15 mouse cellular contexts compared by ENCODE assay signal in genomic region chr15:47386881-47387399, GRCm38 (mm10).
DNase-seq lines count a peak whose midpoint lies in the region; ATAC-seq and TF ChIP-seq lines count a peak whose summit lies in the region.
"Had no signal": no experiment of that assay in that cellular context is flagged by ENCODE, and none has a peak within 500 bp of the region (broad histone marks: within the 10 kb centered on the region; RNA-seq: fewer than 3 reads in every experiment).

No protein-coding gene starts in this region.

- no peaks in the 10 kb centered on the region for H3K27me3 ChIP-seq in forebrain, embryonic 13.5 days
- no peaks in the 10 kb centered on the region for H3K27me3 ChIP-seq in forebrain, embryonic 10.5 days (ENCODE audit: poor library complexity, severe bottlenecking)
- no peaks in the 10 kb centered on the region for H3K27me3 ChIP-seq in stomach, embryonic 14.5 days (ENCODE audit: control insufficient read depth, insufficient read depth, low read length)
- no peaks in the 10 kb centered on the region for H3K27me3 ChIP-seq in stomach, postnatal 0 days (ENCODE audit: control insufficient read depth, insufficient read depth, low read length)
- no peaks in the 10 kb centered on the region for H3K27me3 ChIP-seq in limb, embryonic 10.5 days (ENCODE audit: low read depth, poor library complexity, severe bottlenecking)
- H3K27me3 ChIP-seq: embryonic facial prominence, embryonic 13.5 days; liver, embryonic 13.5 days had no signal

- no peaks in the 10 kb centered on the region for H3K4me1 ChIP-seq in forebrain, embryonic 13.5 days
- H3K4me1 ChIP-seq in forebrain, embryonic 10.5 days, result peaks cover 8% of the 10 kb centered on the region; the same call in 1 of the 2 replicates
- no peaks in the 10 kb centered on the region for H3K4me1 ChIP-seq in stomach, embryonic 14.5 days (ENCODE audit: control insufficient read depth, insufficient read depth, low read length)
- no peaks in the 10 kb centered on the region for H3K4me1 ChIP-seq in stomach, postnatal 0 days (replicated peaks; ENCODE audit: control insufficient read depth, insufficient read depth)
- H3K4me1 ChIP-seq in limb, embryonic 10.5 days, result 0 out of 2 replicates have a peak, but pooled peaks cover 5% of the 10 kb centered on the region
- H3K4me1 ChIP-seq: embryonic facial prominence, embryonic 13.5 days; liver, embryonic 13.5 days had no signal

- DNase-seq in forebrain, embryonic 10.5 days (ENCODE audit: extremely low spot score, low spot score), result no peak
- DNase-seq in stomach, postnatal 0 days (ENCODE audit: low spot score), result no peak
- peak; percentile 36 for DNase-seq in limb, embryonic 10.5 days (ENCODE audit: low spot score)
- DNase-seq in heart, adult 18-20 months, result no peak
- no peak for DNase-seq in adrenal gland, adult 8-10 months
- DNase-seq: cerebellum, adult 2 months; liver, embryonic 13.5 days; lung, postnatal 36 days; thymus, adult 2 months had no signal

- H3K4me2 ChIP-seq in forebrain, embryonic 13.5 days, result no peak overlapping the region
- H3K4me2 ChIP-seq in stomach, embryonic 14.5 days (replicated peaks; ENCODE audit: low read depth, low read length), result no peak overlapping the region
- H3K4me2 ChIP-seq in stomach, postnatal 0 days (replicated peaks; ENCODE audit: low read depth), result no peak overlapping the region
- H3K4me2 ChIP-seq: embryonic facial prominence, embryonic 13.5 days; liver, embryonic 13.5 days had no signal

- WGBS in forebrain, embryonic 13.5 days, result 9% methylated on average over 2 of the region's 2 CpGs
- WGBS in forebrain, embryonic 10.5 days, result 18% methylated on average over 2 of the region's 2 CpGs
- 26% methylated on average over 2 of the region's 2 CpGs for WGBS in stomach, embryonic 14.5 days
- WGBS in stomach, postnatal 0 days, result 29% methylated on average over 2 of the region's 2 CpGs
- 10% methylated on average over 2 of the region's 2 CpGs for WGBS in limb, embryonic 10.5 days

- ATAC-seq in forebrain, embryonic 13.5 days, result peak; percentile 59
- 0 out of 2 replicates have a peak, but pooled peaks have one; percentile 42 for ATAC-seq in stomach, embryonic 14.5 days (ENCODE audit: insufficient number of reproducible peaks, insufficient read depth, low FRiP score, low read depth)
- ATAC-seq in stomach, postnatal 0 days (ENCODE audit: low FRiP score, low TSS enrichment), result no peak
- no peak for ATAC-seq in inflammation-experienced regulatory T-cells, adult 6 months
- ATAC-seq: intestine, postnatal 0 days had no signal

- TF ChIP-seq CTCF in stomach, postnatal 0 days (IDR thresholded peaks at IDR 0.05; ENCODE audit: low read depth), result no peak

- no peak for TF ChIP-seq EP300 in stomach, postnatal 0 days (optimal IDR thresholded peaks at IDR 0.05)

- H3K27ac ChIP-seq in forebrain, embryonic 13.5 days, result no peak overlapping the region
- H3K27ac ChIP-seq in forebrain, embryonic 10.5 days, result no peak overlapping the region
- no peak overlapping the region for H3K27ac ChIP-seq in stomach, embryonic 14.5 days (ENCODE audit: low read length)
- H3K27ac ChIP-seq in stomach, postnatal 0 days (replicated peaks), result no peak overlapping the region
- peak overlapping the region; percentile 70 for H3K27ac ChIP-seq in limb, embryonic 10.5 days
- H3K27ac ChIP-seq: embryonic facial prominence, embryonic 13.5 days; left cerebral cortex, adult 2 months; liver, embryonic 13.5 days had no signal

- no peak overlapping the region for H3K9ac ChIP-seq in forebrain, embryonic 13.5 days
- no peak overlapping the region for H3K9ac ChIP-seq in stomach, embryonic 14.5 days (replicated peaks; ENCODE audit: low read depth, low read length)
- H3K9ac ChIP-seq in stomach, postnatal 0 days (ENCODE audit: low read length), result no peak overlapping the region
- H3K9ac ChIP-seq: embryonic facial prominence, embryonic 13.5 days; liver, embryonic 13.5 days had no signal

- H3K4me3 ChIP-seq in forebrain, embryonic 13.5 days, result no peak overlapping the region
- H3K4me3 ChIP-seq in forebrain, embryonic 10.5 days, result no peak overlapping the region
- H3K4me3 ChIP-seq in stomach, embryonic 14.5 days (ENCODE audit: low read depth, low read length), result no peak overlapping the region
- H3K4me3 ChIP-seq in stomach, postnatal 0 days (ENCODE audit: low read depth, low read length), result no peak overlapping the region
- no peak overlapping the region for H3K4me3 ChIP-seq in limb, embryonic 10.5 days
- H3K4me3 ChIP-seq: embryonic facial prominence, embryonic 13.5 days; left cerebral cortex, adult 2 months; liver, embryonic 13.5 days had no signal

- H3K36me3 ChIP-seq in forebrain, embryonic 13.5 days (ENCODE audit: poor library complexity, severe bottlenecking), result no peaks in the 10 kb centered on the region
- no peaks in the 10 kb centered on the region for H3K36me3 ChIP-seq in forebrain, embryonic 10.5 days (replicated peaks)
- H3K36me3 ChIP-seq in stomach, embryonic 14.5 days (ENCODE audit: control insufficient read depth, insufficient read depth, low read length), result no peaks in the 10 kb centered on the region
- H3K36me3 ChIP-seq in stomach, postnatal 0 days (ENCODE audit: control insufficient read depth, insufficient read depth, low read length), result no peaks in the 10 kb centered on the region
- H3K36me3 ChIP-seq in limb, embryonic 10.5 days, result no peaks in the 10 kb centered on the region
- H3K36me3 ChIP-seq: embryonic facial prominence, embryonic 13.5 days; liver, embryonic 13.5 days had no signal

- no peaks in the 10 kb centered on the region for H3K9me3 ChIP-seq in forebrain, embryonic 13.5 days (replicated peaks)
- peaks cover 3% of the 10 kb centered on the region; the same call in 1 of the 2 replicates for H3K9me3 ChIP-seq in forebrain, embryonic 10.5 days
- no peaks in the 10 kb centered on the region for H3K9me3 ChIP-seq in stomach, embryonic 14.5 days (ENCODE audit: control insufficient read depth, low read depth, low read length)
- H3K9me3 ChIP-seq in stomach, postnatal 0 days (ENCODE audit: control insufficient read depth, low read length), result no peaks in the 10 kb centered on the region
- H3K9me3 ChIP-seq in limb, embryonic 10.5 days (replicated peaks), result no peaks in the 10 kb centered on the region
- H3K9me3 ChIP-seq: embryonic facial prominence, embryonic 13.5 days had no signal

Comparison
In these comparisons a context has a peak if more than half of its experiments do, and no peak if none do; other contexts are left out.
1. ATAC-seq: peak in forebrain, embryonic 13.5 days (single experiment) and stomach, embryonic 14.5 days (single experiment); none in stomach, postnatal 0 days (single experiment) and inflammation-experienced regulatory T-cells, adult 6 months (single experiment).